Mouse (Mus musculus) spleen, embryonic (tissue): ENCODE measurements at regions not wholly inside any gene's neighbourhood (a gene's known extent, or its start where the extent isn't known, plus 50 kb on each side); places are given as distances from the start of the nearest gene placed in this dataset.

Experiments used
- CTCF ChIA-PET: fragments of 350-600 bp; sonication (Branson Sonifier 250); formaldehyde crosslinking; loops from one replicate; lab custom pipeline; 2022; lab: Charles Lee

DNA sequence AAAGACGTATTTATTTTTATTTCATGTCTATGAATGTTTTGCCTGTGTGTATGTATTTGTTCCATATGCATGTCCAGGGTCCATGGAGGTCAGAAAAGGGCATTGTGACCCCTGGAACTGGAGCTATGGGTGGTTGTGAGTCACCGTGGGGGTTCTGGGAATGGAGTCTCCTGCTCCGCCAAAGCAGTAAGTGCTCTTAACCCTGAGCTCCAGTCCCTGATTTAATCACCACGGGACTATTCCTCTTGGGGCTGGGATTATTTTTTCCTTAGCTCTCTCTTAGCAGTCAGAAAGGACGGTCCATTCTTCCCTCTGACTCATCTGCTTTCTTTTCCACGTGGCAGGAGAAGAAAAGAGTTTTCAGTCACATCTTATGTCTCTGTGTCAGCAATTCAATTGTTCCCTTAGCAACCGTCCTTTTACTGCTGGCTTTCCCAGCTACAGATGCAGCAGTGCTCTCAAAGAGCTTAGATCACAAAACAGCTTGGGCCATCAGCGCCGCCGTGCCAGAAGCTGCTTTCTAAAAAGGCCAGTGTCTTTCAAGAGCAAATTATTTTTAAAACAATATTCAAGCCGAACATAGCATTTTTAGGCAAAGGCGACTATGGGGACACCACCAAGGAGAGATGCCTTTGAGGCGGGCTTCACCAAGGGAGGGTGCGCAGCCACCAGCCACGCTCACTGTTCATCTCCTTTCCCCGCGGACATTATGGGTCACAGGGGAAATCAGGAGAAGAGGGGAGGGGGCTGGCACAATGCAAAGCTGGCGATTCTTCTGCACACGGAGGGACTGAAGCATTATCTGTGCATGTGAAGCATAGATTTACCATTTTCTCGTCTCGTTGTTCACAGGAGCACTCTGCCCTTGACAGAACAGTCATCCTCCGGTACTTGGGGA is 110.8 kb downstream of the Map3k7 start:
- CTCF ChIA-PET, result no interaction called here

DNA sequence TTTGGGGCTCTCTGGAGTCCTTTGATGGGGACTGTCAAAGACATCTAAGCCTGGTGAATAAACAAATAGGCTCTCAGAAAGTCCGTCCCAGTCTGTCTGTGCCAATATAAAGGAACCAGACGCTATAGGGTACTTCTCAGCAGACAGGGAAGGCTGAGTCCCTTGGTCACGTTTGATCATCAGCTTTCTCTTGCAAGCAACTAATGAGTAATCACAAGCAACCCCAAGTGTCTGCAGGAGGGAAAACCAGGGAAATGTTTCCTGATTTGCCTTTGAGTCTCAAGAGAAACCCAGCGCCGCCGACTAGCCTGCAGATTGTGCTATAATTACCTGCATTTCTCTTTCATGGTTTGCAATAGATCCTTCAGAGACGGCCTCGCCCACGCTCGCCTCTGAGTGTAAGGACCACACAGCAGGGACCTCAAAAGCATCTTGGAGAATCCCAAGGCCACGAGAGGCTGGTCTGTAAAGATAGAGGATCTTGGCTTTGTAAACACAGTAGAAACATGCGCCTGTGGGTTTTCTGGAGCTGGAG is 112.6 kb downstream of the Map3k7 start:
- CTCF ChIA-PET, result no interaction called here

DNA sequence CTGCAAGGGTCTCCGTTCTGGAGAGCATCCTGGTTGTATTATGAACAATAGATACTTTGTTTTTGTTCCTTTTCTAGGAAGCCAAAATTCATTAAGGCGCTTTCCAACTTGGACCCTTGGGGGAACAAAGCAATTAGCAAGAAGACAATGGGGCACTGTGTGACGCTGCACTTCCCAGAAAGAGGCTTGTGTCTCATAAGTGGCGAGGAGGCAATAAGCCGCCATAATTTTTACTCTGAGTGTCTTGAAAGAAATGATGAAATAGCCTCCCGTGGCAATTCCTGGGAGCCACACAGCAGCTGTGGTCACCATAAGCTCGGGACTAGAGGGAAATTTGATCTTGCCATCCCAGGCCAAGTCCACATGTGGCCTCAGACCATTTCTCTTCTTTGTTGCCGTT is 119.6 kb downstream of the Map3k7 start:
- CTCF ChIA-PET, result no interaction called here

DNA sequence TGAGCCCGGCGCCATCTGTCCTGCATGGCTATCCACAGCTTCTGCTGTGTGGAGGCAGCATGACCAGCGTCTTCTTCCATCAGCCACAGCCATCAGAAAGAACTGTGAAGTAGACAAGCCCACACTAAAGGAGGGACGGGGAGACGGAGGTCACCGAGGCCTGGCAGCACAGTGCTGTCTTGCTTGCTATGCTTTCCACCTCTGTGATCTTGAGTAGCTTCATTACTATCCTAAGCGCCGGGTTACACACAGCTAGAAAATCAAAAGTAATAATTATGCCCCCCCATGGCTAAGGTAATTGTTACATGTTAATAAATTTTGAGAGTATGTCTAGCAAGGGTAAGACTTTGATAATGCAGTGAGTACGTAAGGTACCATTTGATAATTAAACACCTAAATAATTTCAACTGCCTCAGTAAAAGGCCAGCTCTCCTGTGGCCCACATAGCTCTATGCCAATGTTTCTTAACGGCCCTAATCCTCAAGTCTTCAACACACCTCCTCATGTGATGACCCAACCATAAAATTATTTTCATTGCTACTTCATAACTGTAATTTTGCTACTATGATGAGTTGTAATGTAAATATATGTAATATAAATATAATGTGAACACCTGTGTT is 120.5 kb downstream of the Map3k7 start:
- CTCF ChIA-PET, result no interaction called here

DNA sequence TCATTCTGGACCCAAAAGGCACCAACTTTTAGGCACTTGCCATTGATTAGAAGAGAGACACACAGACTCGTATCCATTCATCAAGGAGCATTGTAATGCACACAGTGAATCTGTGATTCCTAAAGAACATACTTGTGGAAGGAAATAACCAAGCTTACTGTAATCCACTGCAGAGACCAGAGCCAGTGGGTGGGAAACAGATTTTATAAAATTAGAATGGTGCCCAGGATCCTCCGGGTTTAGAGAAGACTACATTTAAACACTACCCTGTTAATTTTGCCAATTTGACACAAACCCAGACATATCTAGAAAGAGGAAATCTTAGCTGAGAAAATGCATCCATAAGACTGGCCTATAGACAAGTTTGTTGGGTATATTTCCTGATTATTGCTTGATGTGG is 121.1 kb downstream of the Map3k7 start:
- CTCF ChIA-PET, result no interaction called here

DNA sequence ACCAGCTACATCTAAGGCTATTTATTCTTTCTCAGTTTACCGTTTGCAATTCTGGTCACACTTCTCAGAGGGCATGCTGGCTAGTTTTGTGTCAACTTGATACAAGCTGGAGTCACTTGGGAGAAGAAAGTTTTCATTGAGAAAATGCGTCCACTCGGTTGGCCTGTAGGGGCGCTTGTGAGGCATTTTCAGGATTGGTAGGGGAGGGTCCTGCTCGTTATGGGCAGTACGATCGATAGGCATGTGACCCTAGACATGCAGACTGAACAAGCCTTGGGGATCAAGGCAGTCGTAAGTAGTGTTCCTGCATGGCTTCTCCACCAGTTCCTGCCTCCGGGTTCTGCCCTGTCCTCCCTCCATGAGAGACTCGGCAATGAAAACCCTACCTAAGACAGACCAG is 127.2 kb downstream of the Map3k7 start:
- CTCF ChIA-PET, result no interaction called here

DNA sequence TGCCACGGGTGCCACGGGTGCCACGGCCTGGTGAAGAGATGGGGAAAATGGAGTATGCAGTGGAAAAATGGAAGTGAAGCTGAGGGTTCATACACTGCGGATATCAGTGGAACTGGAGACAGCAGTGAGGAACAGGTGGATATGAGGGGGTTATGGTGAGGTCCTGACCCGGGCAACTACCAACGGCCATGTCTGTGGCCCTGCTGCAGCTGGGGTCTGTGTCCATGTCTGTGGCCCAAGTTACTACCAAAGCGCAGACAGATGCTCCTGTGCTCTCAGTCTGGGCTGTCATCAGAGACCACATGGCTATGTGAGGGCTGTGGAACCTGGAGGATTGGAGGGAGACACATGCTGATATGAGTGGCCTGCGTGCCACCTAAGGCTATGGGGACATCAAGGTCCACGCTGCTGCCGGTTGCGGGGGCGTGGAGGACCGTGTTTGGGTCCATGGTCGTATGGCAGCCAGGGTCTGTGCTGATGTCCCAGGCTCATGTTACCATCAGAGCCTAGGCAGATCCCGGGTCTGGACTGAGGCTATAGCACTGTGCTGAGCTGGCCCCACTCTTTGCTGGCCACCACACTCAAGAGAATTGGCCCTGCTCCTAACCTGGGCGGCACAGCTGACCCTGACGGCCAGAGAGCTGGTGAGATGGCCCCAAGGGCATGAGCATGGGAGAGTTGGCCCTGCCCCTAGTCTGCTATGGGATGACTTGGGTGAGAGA is 128.6 kb downstream of the Map3k7 start:
- CTCF ChIA-PET, result no interaction called here

DNA sequence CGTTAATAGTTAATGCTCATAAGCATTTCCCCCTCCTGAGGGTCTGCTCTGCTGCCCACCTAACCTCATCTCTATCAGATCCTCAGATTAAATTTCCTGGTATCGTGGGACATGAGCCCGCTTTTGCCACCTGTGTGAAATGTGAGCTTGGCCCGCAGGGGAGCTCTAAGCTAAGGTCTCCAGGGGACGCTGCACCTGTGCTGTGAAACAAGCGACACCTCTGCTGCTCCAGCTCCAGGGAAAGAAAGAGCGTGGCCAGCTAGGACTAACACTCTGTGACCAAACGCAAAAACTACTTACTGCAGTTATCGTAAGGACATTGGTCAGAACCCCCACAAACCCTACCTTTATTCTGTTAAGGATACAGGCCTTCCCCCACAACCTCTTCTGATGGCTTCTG is 134.3 kb downstream of the Map3k7 start:
- CTCF ChIA-PET, result no interaction called here

DNA sequence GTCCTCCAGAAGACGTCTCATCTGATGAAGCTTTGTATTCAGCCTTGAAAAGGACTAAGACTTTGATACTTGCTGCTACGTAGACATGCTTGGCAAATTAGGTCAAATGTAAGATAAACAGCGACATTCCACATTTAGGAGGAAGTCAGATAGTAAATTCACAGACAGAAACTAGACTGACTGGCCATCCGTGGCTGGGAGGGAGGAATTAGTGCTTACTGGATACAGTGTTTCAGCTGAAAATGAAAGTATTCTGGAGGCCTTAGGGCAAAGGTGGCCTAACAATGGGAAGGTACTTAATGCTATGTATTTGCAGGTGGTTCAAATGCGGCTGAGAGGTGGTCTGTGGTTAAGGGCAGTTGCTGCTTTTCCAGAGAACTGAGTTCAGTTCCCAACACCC is 137.1 kb downstream of the Map3k7 start:
- CTCF ChIA-PET, result no interaction called here

DNA sequence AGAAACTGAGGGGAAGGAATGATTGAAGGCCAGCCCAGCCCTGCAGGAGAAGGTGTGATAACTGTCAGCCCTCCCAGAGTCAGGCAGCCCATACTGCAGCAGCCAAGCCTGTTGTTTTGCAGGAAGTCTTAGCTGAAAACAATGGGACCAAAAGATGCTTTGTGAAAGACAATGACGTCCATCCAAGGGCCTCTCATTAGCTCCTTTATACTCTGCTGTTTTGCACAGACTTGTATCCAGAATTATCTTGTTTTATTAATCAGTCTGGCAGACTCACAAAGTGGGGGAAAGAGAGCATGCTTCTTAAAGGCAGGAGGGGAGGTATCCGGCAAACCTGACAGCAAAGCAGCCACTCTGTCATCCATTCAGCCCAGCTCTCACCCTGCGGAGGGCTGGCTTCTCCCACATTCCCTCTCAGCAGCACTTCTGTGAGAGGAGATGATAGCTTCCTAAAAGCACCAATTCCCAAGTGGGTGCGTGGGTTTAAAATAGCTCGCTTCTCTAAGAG is 131.9 kb upstream of the Bach2 start:
- CTCF ChIA-PET, result no interaction called here

DNA sequence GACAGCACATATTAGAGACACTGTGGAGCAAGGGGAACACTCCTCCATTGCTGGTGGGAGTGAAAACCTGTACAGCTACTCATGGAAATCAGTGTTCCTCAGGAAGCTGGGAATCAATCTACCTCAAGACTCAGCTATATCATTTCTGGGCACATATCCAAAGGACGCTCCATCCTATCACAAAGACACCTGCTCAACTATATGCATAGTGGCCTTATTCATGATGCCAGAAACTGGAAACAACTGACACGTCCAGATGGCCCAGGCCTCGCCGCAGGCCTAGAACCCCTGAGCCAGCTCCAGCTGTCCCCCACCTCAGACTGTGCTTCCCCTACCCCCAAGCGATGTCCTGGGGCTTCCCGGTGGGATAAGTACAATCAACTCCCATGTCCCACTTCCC is 116.3 kb upstream of the Bach2 start:
- CTCF ChIA-PET, result no interaction called here

DNA sequence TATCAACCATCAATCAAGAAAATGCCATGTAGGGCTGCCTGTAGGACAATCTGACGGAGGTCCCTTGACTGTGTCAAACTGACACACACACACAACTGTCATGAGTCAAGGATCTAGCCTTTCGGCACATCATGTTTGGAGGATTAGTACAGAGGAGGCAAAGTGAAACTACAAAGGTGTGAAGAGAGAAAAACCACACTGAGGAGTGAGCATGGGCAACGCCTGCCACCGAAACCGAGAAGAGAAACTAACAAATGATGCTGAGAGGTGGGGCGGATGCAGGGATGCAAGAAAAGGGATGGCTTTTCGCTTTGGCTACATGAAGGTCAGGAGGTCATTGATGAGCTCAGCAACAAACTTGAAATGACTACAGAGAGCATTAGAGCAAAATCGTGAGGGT is 111.8 kb upstream of the Bach2 start:
- CTCF ChIA-PET, result interaction anchor here (0.7 kb wide), 1 partner anchor 420 kb away, joined by 3 read pairs; no protein-coding TSS in a partner anchor

DNA sequence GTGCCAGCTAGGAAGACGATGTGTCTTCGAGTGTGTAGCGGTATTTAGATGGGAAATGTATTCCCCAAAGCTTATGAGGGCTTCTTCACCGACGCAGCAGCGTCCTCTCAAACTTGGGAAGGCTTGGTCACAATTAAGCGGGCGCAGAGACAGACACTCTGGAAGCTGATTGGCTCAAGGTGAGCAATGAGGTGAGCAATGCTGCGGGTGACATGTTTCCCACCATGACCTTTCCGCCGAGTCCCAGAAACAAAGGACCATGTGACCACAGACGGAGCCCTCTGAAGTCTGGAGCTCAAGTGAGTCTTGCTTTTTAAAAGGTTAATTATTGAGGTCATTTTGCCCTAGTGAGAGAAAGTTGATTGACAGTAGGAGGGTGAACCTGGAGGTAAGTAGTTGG is 108.0 kb upstream of the Bach2 start:
- CTCF ChIA-PET, result no interaction called here

DNA sequence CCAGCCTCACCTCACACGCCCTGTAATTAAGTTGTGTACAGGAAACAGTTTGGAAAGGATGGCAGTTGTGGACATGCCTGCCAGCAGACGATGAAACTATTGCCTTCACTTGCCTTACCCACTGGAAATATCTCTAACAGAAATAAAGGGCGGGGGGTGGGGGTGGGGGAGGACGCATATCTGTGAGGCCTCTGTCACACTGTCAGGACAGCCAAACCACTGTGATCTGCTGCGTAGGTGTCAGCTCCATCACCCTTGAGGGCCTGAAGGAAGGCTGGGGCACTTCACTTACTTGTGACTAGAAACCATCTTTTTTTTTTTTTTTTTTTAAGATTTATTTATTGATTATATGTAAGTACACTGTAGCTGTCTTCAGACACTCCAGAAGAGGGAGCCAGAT is 106.8 kb upstream of the Bach2 start:
- CTCF ChIA-PET, result interaction anchor here (0.5 to 0.7 kb wide), 2 partner anchors 23 to 36 kb away, joined by 6 to 9 read pairs; no protein-coding TSS in a partner anchor

DNA sequence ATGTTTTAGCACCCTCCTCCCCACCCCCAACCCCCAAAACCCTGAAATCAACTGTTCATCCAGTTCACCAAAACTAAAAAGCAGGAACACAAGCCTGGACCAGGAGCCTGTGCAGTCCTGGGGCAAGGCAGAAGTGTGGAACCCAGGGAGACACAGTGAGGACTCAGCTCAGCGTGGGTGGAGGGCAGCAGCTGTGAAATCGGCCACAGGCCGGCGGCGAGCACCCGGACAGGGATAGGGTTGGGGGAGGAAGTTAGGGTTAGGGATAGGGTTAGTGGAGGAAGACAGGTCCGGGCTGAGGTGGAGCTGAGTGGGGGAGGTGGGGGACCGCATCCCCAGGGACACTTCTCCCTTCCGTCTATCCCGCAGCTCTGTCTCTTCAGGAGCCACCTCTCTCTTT is 102.5 kb upstream of the Bach2 start:
- CTCF ChIA-PET, result no interaction called here

DNA sequence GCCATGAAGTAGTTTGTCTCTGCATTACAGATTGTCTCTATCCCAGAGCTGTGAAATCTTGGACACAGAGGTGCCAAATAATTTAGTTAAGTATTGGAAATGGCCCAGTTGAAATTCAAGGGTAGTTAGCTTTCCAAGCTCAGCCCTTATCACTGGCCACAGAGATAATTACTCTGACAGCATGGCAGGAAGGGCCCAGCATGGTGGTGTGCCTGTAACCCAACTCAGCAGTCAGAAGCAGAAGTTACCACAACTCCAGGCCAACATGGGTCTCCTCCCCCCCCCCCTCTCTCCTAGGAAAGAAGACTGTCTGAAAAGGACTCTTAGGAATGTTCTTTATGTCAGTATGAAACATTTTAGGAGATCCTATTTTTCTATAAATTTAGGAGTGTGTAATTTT is 101.4 kb upstream of the Bach2 start:
- CTCF ChIA-PET, result no interaction called here

DNA sequence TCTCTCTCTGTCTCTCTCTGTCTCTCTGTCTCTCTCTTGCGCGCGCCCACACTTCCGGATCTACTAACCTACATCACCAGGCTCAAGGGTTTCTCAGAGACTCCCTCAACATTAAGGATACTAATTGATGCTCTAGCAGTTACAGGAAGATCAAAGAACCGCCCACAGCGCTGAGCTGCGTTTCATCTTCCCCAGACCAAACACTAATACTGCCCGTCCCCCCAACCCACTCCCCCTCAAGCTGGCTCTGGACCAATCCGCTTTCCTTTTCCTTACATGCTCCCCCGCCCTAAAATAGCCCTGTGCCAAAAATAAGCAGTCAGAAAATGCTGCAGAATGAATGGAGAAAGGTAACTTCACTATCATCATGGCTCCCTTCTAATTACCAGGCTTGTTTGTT is 100.6 kb upstream of the Bach2 start:
- CTCF ChIA-PET, result no interaction called here

DNA sequence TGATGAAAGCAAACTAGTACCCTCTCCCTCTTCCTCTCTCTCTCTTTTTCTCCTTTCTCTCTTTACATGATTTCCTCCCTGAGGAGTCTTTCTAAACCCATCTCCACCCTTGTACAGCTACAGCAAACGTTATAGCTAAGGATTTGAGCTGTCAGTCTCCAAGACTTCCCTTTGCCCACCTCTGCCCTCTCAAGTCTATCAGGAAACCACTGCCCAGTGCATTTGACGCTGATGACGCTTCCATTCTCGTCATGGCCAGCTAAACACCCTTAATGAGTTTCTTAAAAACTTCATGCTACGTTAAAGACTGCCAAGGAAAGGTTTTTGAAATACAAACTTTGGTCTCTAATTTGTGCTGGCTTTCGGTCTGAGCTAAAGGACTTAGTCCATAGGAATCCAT is 99.0 kb upstream of the Bach2 start:
- CTCF ChIA-PET, result interaction anchor here (0.7 kb wide), 1 partner anchor 152 kb away, joined by 4 read pairs; no protein-coding TSS in a partner anchor

DNA sequence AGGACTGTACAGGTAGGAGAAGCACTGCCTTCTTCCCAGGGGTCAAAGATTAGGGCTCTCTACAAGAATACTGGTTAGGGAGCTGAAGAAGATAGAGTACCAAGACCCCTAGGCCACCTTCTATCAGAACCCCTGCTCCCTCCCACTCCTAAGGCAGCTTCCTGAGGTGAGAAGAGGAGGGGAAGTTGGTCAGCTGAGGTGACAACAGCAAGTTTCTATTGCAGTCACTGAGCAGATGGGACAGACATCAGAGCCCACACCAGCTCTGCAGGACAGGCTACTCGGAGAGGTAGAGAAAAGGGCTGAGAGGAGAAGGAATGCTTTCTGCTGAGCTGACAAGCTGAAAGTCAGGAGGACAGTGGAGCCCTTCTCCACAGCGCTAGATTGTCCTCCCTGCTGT is 98.5 kb upstream of the Bach2 start:
- CTCF ChIA-PET, result interaction anchor here (0.7 kb wide), 1 partner anchor 152 kb away, joined by 4 read pairs; no protein-coding TSS in a partner anchor

DNA sequence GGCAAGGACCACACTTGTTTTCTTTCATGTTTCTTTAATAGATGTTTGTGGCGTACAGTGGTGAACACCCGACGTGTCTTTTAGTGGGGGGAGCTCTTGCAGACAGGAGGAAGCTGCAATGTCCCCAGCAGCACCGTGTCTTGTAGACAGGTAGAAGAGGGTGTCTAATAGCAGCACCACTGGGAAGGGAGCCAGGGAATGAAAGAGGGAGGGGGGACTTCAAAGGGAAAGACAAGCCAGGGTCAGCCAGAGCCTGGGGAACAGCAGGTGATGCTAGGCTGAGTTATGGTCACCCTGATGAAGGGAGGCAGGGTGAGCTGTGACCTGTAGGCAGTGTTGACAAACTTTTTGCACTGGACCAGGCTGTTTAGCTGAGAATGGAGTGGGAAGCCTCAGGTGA is 96.4 kb upstream of the Bach2 start:
- CTCF ChIA-PET, result no interaction called here

DNA sequence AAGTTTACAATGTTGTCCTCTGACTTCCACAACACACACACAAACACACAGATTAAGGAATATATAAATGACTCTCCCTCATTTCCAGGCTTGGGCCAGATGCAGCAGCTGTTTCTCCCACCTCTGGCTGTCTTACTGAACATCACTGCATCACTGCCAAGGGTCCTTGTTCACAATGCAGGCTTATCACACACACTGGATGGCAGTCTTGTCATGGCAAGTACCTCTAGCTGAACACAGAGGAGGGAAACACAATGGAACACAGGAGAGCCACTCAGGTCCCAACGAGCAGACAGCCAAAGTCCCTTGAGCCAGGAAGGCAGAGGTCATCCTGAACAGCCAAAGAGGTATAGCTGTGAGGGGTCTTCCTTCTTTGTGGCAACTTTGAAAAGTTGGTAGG is 91.5 kb upstream of the Bach2 start:
- CTCF ChIA-PET, result interaction anchor here (0.7 kb wide), 1 partner anchor 109 kb away, joined by 4 read pairs; no protein-coding TSS in a partner anchor

DNA sequence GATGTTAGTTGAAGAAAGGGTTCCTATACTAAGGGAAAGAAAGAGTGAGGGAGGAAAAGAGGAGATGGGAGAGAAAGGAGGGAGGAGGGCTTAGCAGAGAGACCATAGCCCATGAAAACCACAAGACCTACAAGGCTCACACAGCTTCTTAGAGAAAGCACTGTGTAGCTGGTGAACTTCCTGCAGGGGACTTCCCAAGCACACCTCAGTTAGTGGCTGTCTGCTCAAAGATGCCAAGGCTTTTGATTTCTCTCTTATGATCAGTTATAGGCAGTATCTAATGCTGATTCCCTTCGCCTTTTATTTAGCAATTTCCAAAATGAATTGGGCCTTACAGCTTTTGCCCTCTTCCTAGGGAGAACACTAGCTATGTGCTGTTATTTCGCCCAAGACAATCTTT is 90.0 kb upstream of the Bach2 start:
- CTCF ChIA-PET, result interaction anchor here (1.2 kb wide), 1 partner anchor 99 kb away, joined by 3 read pairs; no protein-coding TSS in a partner anchor
